Mouse (Mus musculus) lung, postnatal 0 days (tissue): Measurements from ENCODE around the gene Zswim8.

Experiments
- CTCF ChIP-seq: IDR thresholded peaks from 2 replicates; pipeline ENCODE4 v1.5.1; 2016; ENCODE audit warnings: antibody characterized with exemption, mild to moderate bottlenecking
- EP300 ChIP-seq: IDR thresholded peaks from 2 replicates; pipeline ENCODE4 v1.6.1; 2016; ENCODE audit warnings: antibody characterized with exemption, mild to moderate bottlenecking, control low read depth

GRCm38 (mm10) chr14:20729871-20730270 lies 22.5 kb downstream of the Zswim8 start:
- TF ChIP-seq CTCF (no peak), EP300 (no peak)
